Mouse (Mus musculus) C2C12 (cell line): ENCODE measurements around the gene Il18rap.

ENCODE experiments used
- CTCF ChIP-seq: IDR thresholded peaks from one replicate; pipeline ENCODE4 v1.5.1; 2011; ENCODE audit not compliant: control insufficient read depth, insufficient read depth, insufficient read length
- MAX ChIP-seq: IDR thresholded peaks from one replicate; pipeline ENCODE4 v1.6.1; 2011; ENCODE audit warnings: mild to moderate bottlenecking, control low read depth
- USF1 ChIP-seq: IDR thresholded peaks from one replicate; pipeline ENCODE4 v1.6.1; 2011; ENCODE audit warnings: low read depth, mild to moderate bottlenecking, control low read depth, moderate library complexity

GRCm38 (mm10) chr1:40479505-40479923, 35.6 kb upstream of the Il18rap start:
- TF ChIP-seq CTCF, result no peak
- TF ChIP-seq MAX, result no peak
- no peak for TF ChIP-seq USF1
